Mouse (Mus musculus): ENCODE data around the gene Wdr18.

The Wdr18 gene

DNA sequence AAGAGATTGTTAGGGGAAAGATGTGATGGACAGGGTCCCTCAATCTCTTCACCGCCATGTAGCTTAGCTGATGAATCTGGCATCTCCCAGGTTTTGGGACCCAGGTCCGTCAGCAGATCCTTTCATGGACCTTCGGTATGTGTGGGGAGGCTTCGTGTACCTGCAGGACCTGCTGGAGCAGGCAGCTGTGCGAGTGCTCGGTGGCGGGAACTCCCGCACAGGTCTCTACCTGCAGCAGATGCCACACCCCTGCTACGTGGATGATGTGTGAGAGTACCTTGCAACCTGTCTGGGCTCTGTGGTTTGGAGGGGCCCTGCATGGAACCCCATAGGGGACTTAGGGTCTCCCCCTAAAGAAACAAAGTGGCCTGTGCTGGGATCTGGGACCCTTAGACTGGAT lies 42.0 kb downstream of the Wdr18 start:
- DNase-seq, result no peak

DNA sequence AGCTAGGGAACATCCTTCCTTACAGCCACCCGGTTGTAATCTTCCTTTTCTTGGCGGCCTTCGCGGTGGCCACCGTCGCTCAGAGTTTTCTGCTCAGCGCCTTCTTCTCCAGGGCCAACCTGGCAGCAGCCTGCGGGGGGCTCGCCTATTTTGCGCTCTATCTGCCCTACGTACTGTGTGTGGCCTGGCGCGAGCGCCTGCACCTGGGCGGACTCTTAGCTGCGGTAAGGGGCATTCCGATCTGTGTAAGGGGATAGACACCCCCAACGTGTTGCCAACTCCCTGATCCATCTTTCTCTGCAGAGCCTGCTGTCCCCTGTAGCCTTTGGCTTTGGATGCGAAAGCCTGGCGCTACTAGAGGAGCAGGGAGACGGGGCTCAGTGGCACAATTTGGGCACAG lies 42.9 kb downstream of the Wdr18 start:
- peak in 1 of 2 experiments; percentile 11 for DNase-seq

DNA sequence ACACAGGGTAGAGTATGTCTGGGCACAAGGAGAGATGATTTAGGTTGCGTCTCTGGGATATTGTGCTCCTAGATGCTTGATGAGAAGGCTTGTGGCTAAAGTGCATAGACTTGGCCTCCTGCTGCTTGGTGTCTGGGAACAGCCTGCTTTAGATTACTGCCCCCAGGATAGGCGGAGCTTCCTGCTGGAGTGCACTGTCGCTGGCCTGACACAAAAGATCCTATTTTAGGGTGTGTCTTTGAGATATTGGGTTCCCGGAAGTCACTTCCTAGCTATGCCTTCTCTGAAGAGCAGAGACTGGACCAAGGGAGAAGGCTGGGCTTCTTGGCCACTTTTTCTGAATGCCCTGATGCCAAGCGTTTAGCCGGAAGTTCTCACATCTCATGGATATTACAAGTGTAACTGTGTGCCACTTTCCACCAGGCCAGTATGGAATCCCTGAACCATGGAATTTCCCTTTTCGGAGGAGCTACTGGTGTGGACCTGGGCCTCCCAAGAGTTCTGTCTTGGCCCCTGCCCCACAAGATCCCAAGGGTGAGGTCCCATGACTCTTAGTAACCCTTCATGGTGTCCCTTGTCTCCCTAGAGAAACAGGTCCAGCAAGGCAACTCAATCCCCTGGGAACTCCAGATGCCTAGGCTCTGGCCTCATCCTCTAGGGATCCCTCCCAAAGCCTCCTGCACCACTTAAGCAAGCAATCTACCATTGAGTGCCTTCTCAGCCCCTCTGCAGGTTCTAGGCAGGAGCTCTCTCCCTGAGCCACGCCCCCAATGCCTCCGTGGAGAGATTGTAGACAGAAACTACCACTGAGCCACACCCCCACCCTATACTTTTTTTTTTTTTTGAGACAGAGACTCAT lies 43.7 kb downstream of the Wdr18 start:
- no peak for DNase-seq

DNA sequence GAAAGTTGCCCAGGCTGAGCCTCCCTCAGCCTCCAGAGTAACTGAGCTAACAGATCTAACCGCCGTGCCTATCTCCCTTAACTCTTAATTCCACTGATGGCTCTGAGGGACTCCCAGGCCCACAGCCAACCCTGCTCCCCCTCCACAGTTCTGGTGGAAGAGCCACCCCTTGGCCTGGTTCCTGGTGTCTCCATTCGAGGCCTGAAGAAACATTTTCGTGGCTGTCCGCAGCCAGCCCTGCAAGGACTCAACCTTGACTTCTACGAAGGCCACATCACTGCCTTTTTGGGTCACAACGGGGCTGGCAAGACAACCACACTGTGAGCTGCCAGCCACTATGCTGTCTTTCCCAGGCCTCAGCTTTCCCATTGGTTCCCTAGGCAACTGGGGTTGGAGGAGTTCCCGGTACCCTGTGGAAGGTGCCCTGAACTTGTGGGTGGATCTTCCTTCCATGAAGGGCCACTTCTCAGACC lies 44.3 kb downstream of the Wdr18 start:
- DNase-seq, result no peak

DNA sequence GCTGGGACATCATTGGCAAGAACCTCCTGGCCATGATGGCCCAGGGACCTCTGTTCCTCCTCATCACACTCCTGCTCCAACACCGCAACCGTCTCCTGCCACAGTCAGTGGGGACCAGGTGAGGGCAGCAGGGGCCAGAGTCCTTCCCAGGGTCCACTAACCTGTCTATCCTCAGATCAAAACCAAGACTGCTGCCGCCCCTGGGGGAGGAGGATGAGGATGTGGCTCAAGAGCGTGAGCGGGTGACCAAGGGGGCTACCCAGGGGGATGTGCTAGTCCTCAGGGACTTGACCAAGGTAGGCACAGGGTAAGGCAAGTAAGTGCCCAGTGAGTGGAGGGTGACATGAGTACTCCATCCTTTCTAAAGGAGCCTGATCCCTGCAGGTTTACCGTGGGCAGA lies 51.8 kb downstream of the Wdr18 start:
- DNase-seq, result peak in 1 of 2 experiments; percentile 5

DNA sequence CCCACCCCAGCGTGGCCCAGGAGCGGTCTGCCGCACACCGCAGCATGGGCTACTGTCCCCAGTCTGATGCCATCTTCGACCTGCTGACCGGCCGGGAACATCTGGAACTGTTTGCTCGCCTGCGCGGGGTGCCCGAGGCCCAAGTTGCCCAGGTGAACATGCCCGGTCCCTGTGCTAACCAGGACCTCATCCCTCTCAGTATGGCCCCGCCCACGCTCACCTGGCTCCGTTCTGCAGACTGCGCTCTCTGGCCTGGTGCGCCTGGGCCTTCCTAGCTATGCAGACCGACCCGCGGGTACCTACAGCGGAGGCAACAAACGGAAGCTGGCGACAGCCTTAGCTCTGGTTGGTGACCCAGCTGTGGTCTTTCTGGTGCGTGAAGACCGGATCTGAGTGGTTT lies 53.7 kb downstream of the Wdr18 start:
- peak in 1 of 2 experiments; percentile 6 for DNase-seq

DNA sequence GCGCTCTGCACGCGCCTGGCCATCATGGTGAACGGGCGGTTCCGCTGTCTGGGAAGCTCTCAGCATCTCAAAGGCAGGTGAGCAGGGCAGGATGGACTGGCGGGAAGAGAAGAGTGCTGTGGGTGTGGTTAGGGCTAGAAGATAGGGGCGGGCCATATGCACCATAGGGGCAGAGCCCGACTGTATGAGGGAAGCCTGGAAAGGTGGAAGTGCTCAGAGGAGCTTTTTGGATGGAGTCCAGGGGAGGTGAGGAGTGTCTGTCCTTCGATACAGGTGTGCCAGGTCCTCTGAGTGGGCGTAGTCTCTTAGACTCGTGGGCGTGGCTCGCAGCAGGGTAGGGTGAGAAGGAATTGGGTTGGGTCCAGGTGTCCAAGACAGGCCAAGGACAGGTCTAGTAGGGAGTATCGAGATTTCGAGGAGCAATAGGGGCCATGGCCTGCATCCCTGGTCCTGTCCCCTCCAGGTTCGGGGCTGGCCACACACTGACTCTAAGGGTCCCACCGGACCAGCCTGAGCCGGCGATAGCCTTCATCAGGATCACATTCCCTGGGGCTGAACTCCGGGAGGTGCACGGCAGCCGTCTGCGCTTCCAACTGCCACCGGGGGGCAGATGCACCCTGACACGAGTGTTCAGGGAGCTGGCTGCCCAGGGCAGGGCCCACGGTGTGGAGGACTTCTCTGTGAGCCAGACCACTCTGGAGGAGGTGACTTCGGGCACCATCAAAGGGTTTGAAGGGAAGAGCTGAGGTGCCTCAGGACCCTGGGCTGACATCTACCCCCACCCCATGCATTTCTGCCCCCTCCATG lies 54.7 kb downstream of the Wdr18 start:
- peak in 1 of 2 experiments; percentile 5 for DNase-seq

DNA sequence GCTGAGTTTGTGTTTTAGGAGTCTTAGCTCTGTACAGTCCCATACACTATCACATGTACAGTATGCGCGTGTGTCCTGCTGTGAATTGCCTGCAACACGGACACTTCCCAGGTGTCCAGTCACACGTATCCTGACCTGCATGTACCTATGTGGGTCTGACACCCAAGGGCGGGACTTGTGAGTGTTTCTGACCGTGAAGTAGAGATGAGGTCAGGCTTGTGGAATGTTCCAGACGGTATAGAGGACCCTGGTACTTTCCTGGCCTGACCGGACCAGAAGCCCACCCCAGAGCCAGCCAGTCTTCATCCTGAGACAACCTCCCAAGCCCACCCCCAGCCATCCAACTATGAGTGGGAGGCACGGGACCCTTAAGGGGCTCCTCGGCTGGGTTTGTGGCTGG lies 55.6 kb downstream of the Wdr18 start:
- DNase-seq, result no peak

DNA sequence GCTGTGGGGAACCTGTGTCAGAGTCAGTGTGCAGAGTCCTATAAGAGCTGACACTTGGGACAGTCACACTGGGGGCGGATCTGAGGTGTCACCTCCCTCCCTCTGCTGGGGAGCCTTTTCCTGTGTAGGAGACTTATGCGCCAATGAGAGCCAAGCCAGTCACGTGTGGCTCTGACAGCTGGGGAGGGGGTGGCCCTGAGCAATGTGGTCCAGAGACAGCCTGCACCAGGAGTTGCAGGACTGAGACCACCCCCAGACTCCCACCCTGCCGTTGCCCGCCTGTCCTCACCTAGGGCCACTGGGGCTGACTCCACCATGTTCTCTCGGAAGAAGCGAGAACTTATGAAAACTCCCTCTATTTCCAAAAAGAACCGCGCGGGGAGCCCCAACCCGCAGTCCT lies 56.6 kb downstream of the Wdr18 start, which contains the start of gene Arhgap45:
Gene Arhgap45, plus strand, starts transcription at position 143 of the 400 bp plus-strand sequence.
- no peak for DNase-seq

DNA sequence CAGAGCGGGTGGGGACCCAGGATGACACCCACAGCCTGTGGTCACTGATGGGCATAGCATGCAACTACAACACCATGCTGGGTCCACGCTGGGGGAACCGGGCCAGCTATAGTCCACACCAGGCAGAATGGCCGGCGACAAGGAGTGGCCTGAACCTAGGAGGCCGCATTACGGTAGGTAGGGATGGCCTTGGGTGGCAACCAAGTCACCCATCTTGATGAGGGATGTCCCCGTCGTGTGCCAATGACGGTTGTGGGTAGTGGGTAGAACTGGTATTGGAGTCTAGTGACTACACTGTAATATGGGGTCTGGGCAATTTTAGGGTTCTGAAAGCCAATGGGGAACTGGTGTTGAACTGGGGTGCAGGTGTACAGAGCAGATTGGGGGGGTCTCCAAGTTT lies 57.0 kb downstream of the Wdr18 start:
- DNase-seq, result no peak

DNA sequence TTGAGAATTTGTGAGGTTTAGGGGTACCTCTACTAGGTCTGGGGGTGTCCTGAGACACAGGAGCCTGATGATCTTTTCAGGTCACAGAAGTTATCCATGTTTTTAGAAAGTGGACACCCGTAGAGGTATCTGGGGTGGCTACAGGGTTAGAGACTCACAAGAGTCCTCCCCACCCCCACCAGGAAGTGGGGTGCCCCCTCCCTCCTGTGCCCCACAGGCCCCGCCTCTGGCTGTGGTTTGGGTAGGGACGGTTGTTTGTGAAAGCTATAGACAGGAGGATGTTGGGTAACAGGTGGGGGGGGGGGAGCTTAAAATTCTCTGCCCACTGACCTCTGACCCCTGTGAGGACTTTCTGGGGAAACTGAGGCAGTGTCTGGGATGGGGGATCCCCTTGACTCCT lies 57.4 kb downstream of the Wdr18 start:
- DNase-seq, result no peak

DNA sequence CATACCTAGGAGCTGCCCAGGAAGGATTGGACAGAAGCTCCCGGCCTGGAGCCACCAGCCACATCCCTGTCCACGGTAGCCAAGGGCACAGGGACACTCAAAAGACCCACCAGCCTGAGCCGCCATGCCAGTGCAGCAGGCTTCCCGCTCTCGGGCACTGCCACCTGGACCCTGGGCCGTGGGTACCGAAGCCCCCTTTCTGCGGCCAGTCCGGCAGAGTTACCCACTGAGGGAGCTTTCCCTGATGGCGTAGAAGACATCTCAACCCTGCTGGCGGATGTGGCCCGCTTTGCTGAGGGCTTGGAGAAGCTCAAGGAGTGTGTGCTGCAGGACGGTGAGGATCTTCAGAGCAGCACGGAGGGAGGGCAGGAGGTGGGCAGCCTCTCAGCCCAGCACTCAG lies 57.8 kb downstream of the Wdr18 start:
- no peak for DNase-seq

DNA sequence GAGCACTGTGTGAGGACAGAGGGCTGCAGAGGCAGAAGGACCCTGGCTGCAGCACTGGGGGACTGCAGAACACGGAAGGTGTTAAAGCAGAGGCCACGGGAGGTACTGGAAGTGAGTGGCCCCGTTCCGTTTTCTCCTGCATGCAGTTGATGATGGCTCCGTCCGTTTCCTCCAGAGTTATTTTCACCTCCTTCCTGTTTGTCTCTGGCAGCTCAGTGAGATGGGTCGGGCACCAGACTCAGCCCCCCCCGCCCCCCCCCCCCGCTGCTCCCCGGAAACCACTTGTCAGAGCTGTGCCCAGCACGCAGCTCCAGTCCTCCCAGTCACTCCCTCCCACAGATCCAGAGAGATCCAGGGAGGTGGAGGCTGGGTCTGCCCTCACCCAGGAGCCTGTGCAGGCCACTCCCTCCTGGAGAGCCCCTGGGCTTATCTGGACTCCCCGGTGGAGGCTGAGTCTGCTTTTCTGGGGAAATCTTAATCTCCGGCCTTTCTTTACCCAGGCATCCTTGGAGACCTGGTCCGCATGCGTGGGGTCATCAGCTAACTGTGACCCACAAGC lies 58.9 kb downstream of the Wdr18 start:
- DNase-seq, result no peak

DNA sequence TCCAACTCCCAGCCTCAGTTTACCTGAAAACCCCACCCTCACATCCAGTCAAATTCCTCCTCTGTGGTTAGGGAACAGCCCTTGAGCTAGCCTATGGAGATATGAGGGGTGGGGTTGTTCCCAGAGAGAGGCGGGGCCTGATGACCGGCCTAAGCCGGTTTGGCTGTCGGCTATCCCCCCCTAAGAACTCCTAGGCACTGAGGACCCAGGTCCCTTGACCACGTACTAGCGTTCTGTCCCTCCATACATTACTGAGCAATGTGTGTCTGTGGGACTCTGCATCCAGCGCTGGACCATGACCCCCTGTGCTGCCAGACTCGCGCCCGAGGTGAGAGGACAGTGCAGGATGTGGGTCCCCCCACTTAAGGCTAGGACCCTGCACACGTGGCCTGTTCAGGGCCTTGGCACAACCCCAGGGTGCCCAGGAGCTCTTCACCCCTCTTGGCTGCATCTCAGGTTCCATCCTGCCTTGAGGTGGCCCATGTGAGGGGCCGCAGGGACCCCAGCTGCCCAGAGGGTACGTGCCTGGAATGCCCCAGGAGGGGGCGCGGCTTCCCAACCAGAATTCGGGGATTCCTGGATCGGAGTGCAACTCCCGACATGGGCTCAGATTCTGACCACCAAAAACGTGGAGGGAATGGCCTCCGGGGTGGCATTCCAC lies 59.6 kb downstream of the Wdr18 start:
- DNase-seq, result no peak
